Mouse (Mus musculus) MEL (cell line): ENCODE measurements around the gene Cflar. TPM values are rescaled to one million over a fixed set of nuclear protein-coding genes. Genes with fewer than 3 reads are reported as not detected.

ENCODE experiments used
- DNase-seq: peaks from one replicate; pipeline ENCODE4 v3.0.0; 2011; ENCODE audit warnings: low read depth, low spot score
- H3K27ac ChIP-seq: 2 replicates; pipeline ENCODE4 v1.5.1; 2012; ENCODE audit warnings: low read depth, mild to moderate bottlenecking, control low read depth, low read length, moderate library complexity; ENCODE audit not compliant: control insufficient read depth
- H3K27me3 ChIP-seq, 2 experiments: fragments of 150-350 bp in 1 of 2; sonication (generic) in 1 of 2; 2 replicates each; pipeline ENCODE4 v1.6.1; 2012; ENCODE audit warnings: low read length in 2 of 2, mild to moderate bottlenecking in 2 of 2, improper control_type of control experiment in 1 of 2, moderate library complexity in 1 of 2; ENCODE audit not compliant: insufficient read depth in 2 of 2, control insufficient read depth in 1 of 2
- H3K36me3 ChIP-seq, 2 experiments: 2 replicates each; pipeline ENCODE4 v1.6.1; 2012 to 2014; ENCODE audit warnings: low read length in 2 of 2, improper control_type of control experiment in 1 of 2, inconsistent platforms in 1 of 2, mild to moderate bottlenecking in 1 of 2; ENCODE audit not compliant: insufficient read depth in 2 of 2, control insufficient read depth in 1 of 2
- H3K4me1 ChIP-seq, 2 experiments: fragments of 150-350 bp in 1 of 2; sonication (generic) in 1 of 2; 2 replicates each; pipeline ENCODE4 v1.6.1; 2012; ENCODE audit warnings: low read length in 2 of 2, improper control_type of control experiment in 1 of 2, mild to moderate bottlenecking in 1 of 2; ENCODE audit not compliant: insufficient read depth in 2 of 2, control insufficient read depth in 1 of 2
- H3K4me3 ChIP-seq, 2 experiments: fragments of 150-350 bp in 1 of 2; sonication (generic) in 1 of 2; 2 replicates each; pipeline ENCODE4 v1.5.1; 2012; ENCODE audit warnings: low read depth in 2 of 2, low read length in 2 of 2, mild to moderate bottlenecking in 2 of 2, moderate library complexity in 2 of 2, control low read depth in 1 of 2, improper control_type of control experiment in 1 of 2; ENCODE audit not compliant: control insufficient read depth in 1 of 2, insufficient read depth in 1 of 2
- H3K79me2 ChIP-seq: 2 replicates; pipeline ENCODE4 v1.6.1; 2012; ENCODE audit warnings: mild to moderate bottlenecking, low read length, moderate library complexity; ENCODE audit not compliant: control insufficient read depth, poor library complexity, insufficient read depth
- H3K9ac ChIP-seq: 2 replicates; pipeline ENCODE4 v1.6.1; 2012; ENCODE audit warnings: low read depth, mild to moderate bottlenecking, control low read depth, low read length, moderate library complexity; ENCODE audit not compliant: control insufficient read depth, poor library complexity, severe bottlenecking
- H3K9me3 ChIP-seq: fragments of 150-350 bp; sonication (generic); replicated peaks from 2 replicates; pipeline ENCODE4 v1.6.1; 2012; ENCODE audit warnings: mild to moderate bottlenecking, low read length, improper control_type of control experiment, moderate library complexity; ENCODE audit not compliant: insufficient read depth
- BHLHE40 ChIP-seq: IDR thresholded peaks from 2 replicates; pipeline ENCODE4 v1.6.1; 2012; ENCODE audit warnings: low read depth, mild to moderate bottlenecking, inconsistent platforms, low read length, improper control_type of control experiment, borderline replicate concordance
- CHD2 ChIP-seq: IDR thresholded peaks from 2 replicates; pipeline ENCODE4 v1.6.1; 2011; ENCODE audit warnings: low read length, improper control_type of control experiment
- CTCF ChIP-seq, 3 experiments: IDR thresholded peaks in 2 of 3; conservative IDR thresholded peaks in 1 of 3; 2 replicates each; pipeline ENCODE4 v1.5.1; 2011 to 2012; ENCODE audit warnings: low read length in 3 of 3, low read depth in 2 of 3, mild to moderate bottlenecking in 2 of 3, improper control_type of control experiment in 1 of 3, inconsistent platforms in 1 of 3, mixed read lengths in 1 of 3, moderate library complexity in 1 of 3; ENCODE audit not compliant: control insufficient read depth in 1 of 3, insufficient read depth in 1 of 3, poor library complexity in 1 of 3, severe bottlenecking in 1 of 3
- E2F4 ChIP-seq: IDR thresholded peaks from 2 replicates; pipeline ENCODE4 v1.6.1; 2011; ENCODE audit warnings: low read depth, low read length, improper control_type of control experiment, borderline replicate concordance
- EP300 ChIP-seq, 2 experiments: IDR thresholded peaks; 2 replicates each; pipeline ENCODE4 v1.6.1; 2011; ENCODE audit warnings: improper control_type of control experiment in 2 of 2, low read length in 2 of 2, low read depth in 1 of 2, mild to moderate bottlenecking in 1 of 2
- ETS1 ChIP-seq: IDR thresholded peaks from 2 replicates; pipeline ENCODE4 v1.6.1; 2012; ENCODE audit warnings: low read depth, mild to moderate bottlenecking, inconsistent platforms, low read length, improper control_type of control experiment, moderate library complexity
- GABPA ChIP-seq: IDR thresholded peaks from 2 replicates; pipeline ENCODE4 v1.6.1; 2012; ENCODE audit warnings: low read depth, mild to moderate bottlenecking, inconsistent platforms, low read length, improper control_type of control experiment, moderate library complexity
- GATA1 ChIP-seq: IDR thresholded peaks from 2 replicates; pipeline ENCODE4 v1.6.1; 2011; ENCODE audit warnings: low read depth, low read length, improper control_type of control experiment
- HCFC1 ChIP-seq: IDR thresholded peaks from 2 replicates; pipeline ENCODE4 v1.6.1; 2012; ENCODE audit warnings: low read depth, mild to moderate bottlenecking, inconsistent platforms, low read length, improper control_type of control experiment, moderate library complexity
- MAFK ChIP-seq: IDR thresholded peaks from 2 replicates; pipeline ENCODE4 v1.6.1; 2011; ENCODE audit warnings: low read depth, mild to moderate bottlenecking, low read length, improper control_type of control experiment, borderline replicate concordance
- MAX ChIP-seq: IDR thresholded peaks from 2 replicates; pipeline ENCODE4 v1.6.1; 2011; ENCODE audit warnings: low read length, improper control_type of control experiment
- MAZ ChIP-seq: IDR thresholded peaks from 2 replicates; pipeline ENCODE4 v1.6.1; 2012; ENCODE audit warnings: low read depth, mild to moderate bottlenecking, inconsistent platforms, low read length, improper control_type of control experiment
- MEF2A ChIP-seq: IDR thresholded peaks from 2 replicates; pipeline ENCODE4 v1.6.1; 2014; ENCODE audit warnings: low read depth, mild to moderate bottlenecking, inconsistent platforms, low read length, improper control_type of control experiment; ENCODE audit not compliant: poor library complexity, insufficient replicate concordance, severe bottlenecking; ENCODE audit errors: extremely low read depth
- MXI1 ChIP-seq: IDR thresholded peaks from 2 replicates; pipeline ENCODE4 v1.6.1; 2011; ENCODE audit warnings: mild to moderate bottlenecking, low read depth, low read length, improper control_type of control experiment
- MYB ChIP-seq: IDR thresholded peaks from 2 replicates; pipeline ENCODE4 v1.6.1; 2011; ENCODE audit warnings: mild to moderate bottlenecking, low read depth, low read length, improper control_type of control experiment
- MYC ChIP-seq: IDR thresholded peaks from 2 replicates; pipeline ENCODE4 v1.6.1; 2011; ENCODE audit warnings: low read depth, mild to moderate bottlenecking, low read length, improper control_type of control experiment, moderate library complexity
- NELFE ChIP-seq: IDR thresholded peaks from 2 replicates; pipeline ENCODE4 v1.6.1; 2011; ENCODE audit warnings: low read depth, low read length, improper control_type of control experiment
- POLR2AphosphoS2 ChIP-seq: IDR thresholded peaks from 2 replicates; pipeline ENCODE4 v1.6.1; 2011; ENCODE audit warnings: low read length, improper control_type of control experiment
- POLR2AphosphoS5 ChIP-seq: IDR thresholded peaks from 2 replicates; pipeline ENCODE4 v1.6.1; 2012; ENCODE audit warnings: low read depth, borderline replicate concordance, mild to moderate bottlenecking, inconsistent platforms, low read length, moderate library complexity, mixed read lengths
- RAD21 ChIP-seq: IDR thresholded peaks from 2 replicates; pipeline ENCODE4 v1.6.1; 2011; ENCODE audit warnings: mild to moderate bottlenecking, low read depth, low read length, improper control_type of control experiment
- RCOR1 ChIP-seq: IDR thresholded peaks from 2 replicates; pipeline ENCODE4 v1.6.1; 2012; ENCODE audit warnings: low read depth, mild to moderate bottlenecking, inconsistent platforms, low read length, improper control_type of control experiment
- SIN3A ChIP-seq: IDR thresholded peaks from 2 replicates; pipeline ENCODE4 v1.6.1; 2012; ENCODE audit warnings: low read length, improper control_type of control experiment, inconsistent platforms
- SMC3 ChIP-seq: IDR thresholded peaks from 2 replicates; pipeline ENCODE4 v1.6.1; 2011; ENCODE audit warnings: low read depth, low read length, improper control_type of control experiment
- TBP ChIP-seq: IDR thresholded peaks from 2 replicates; pipeline ENCODE4 v1.8.0; 2011; ENCODE audit warnings: low read depth, low read length, improper control_type of control experiment
- TCF12 ChIP-seq: IDR thresholded peaks from 2 replicates; pipeline ENCODE4 v1.6.1; 2014; ENCODE audit warnings: low read depth, mild to moderate bottlenecking, inconsistent platforms, low read length, improper control_type of control experiment, moderate library complexity
- UBTF ChIP-seq: IDR thresholded peaks from 2 replicates; pipeline ENCODE4 v1.6.1; 2012; ENCODE audit warnings: low read depth, mild to moderate bottlenecking, inconsistent platforms, low read length, improper control_type of control experiment, moderate library complexity, borderline replicate concordance; ENCODE audit not compliant: insufficient read depth
- ZC3H11A ChIP-seq: IDR thresholded peaks from 2 replicates; pipeline ENCODE4 v1.6.1; 2012; ENCODE audit warnings: low read depth, mild to moderate bottlenecking, inconsistent platforms, low read length, improper control_type of control experiment
- ZKSCAN1 ChIP-seq: IDR thresholded peaks from 2 replicates; pipeline ENCODE4 v1.6.1; 2012; ENCODE audit warnings: low read depth, mild to moderate bottlenecking, inconsistent platforms, low read length, improper control_type of control experiment, moderate library complexity
- ZMIZ1 ChIP-seq: IDR thresholded peaks from 2 replicates; pipeline ENCODE4 v1.6.1; 2012; ENCODE audit warnings: low read depth, mild to moderate bottlenecking, inconsistent platforms, low read length, improper control_type of control experiment, moderate library complexity
- ZNF384 ChIP-seq: IDR thresholded peaks from 2 replicates; pipeline ENCODE4 v1.6.1; 2012; ENCODE audit warnings: low read depth, mild to moderate bottlenecking, inconsistent platforms, low read length, improper control_type of control experiment
- polyA plus RNA-seq, 2 experiments: library from polyadenylated mRNA; stranded (reverse) in 1 of 2; unstranded in 1 of 2; fragments of >175 nt in 1 of 2; fragments of >200 nt in 1 of 2; gene quantifications; 2 replicates each; pipeline versions ENCODE4 v1.2.1 to v1.2.4; 2012; ENCODE audit warnings: low replicate concordance in 2 of 2, low read depth in 1 of 2; ENCODE audit not compliant: insufficient read length in 2 of 2, insufficient read depth in 1 of 2, missing spikeins in 1 of 2
- total RNA-seq: library from RNA; depleted of rRNA; stranded (reverse); fragments of 300-350 nt; gene quantifications from 2 replicates; pipeline ENCODE4 v1.2.3, GENCODE M21; 2012

Cflar gene
- total and polyA plus RNA-seq, 3 experiments, result 13.1 to 13.2 TPM; not detected in 1

DNA sequence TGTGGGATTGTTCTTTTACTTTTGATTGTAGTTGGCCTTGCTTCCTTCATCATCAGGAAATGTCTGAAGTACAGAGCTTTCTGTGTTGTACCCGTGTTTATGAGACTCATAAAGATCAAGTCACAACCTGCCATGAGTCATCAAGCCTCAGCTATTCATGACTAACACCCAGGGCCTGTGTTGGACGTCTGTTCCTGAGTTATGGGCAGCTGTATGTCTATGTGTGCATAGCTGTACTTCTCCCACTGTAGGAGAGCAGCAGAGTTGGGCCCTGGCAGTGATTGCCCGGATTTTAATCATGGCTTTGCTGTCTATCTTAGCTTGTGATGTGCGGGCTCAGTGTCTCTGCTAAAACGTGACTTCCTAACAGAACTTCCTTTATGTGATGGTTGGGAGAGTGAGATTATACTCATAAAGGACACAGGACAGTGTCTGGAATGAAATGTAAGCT lies 31.3 kb downstream of the Cflar start:
- peaks cover 0 to 25% of the 10 kb centered on the region in 2 experiments; a peak in 2 of 4 replicates for H3K36me3 ChIP-seq
- H3K9ac ChIP-seq, result peak overlapping the region; percentile 56
- peak overlapping the region in 1 of 2 experiments; percentile 38; a peak in 2 of 4 replicates for H3K4me3 ChIP-seq
- peak; percentile 78 for DNase-seq
- peak overlapping the region; percentile 98 for H3K27ac ChIP-seq
- TF ChIP-seq BHLHE40 (peak; percentile 99), MXI1 (no peak), TCF12 (peak; percentile 58), HCFC1 (no peak), EP300 (IDR thresholded peaks at IDR 0.05; ENCODE audit: low read depth in 1 of 2, low read length in 2 of 2) (peak in 1 of 2 experiments; percentile 46; a peak in 1 of 4 replicates), ZC3H11A (no peak), RCOR1 (peak; percentile 94), GABPA (no peak), MAZ (no peak)
- H3K27me3 ChIP-seq, result no peaks in the 10 kb centered on the region
- no peaks in the 10 kb centered on the region for H3K79me2 ChIP-seq
- peaks cover 9 to 25% of the 10 kb centered on the region in 2 experiments for H3K4me1 ChIP-seq
- no peaks in the 10 kb centered on the region for H3K9me3 ChIP-seq

- Histone ChIP-seq H3K36me3 (peaks cover 0 to 25% of the 10 kb centered on the region in 2 experiments; a peak in 2 of 4 replicates), H3K4me3 (peak overlapping the region; percentile 8 to 38), H3K4me1 (peaks cover 9 to 25% of the 10 kb centered on the region in 2 experiments), H3K27me3 (no peaks in the 10 kb centered on the region), H3K9me3 (no peaks in the 10 kb centered on the region), H3K9ac (peak overlapping the region; percentile 68), H3K79me2 (no peaks in the 10 kb centered on the region), H3K27ac (peak overlapping the region; percentile 98)
- DNase-seq, result peak; percentile 95
- TF ChIP-seq NELFE (no peak), ZMIZ1 (no peak), MAX (0 out of 2 replicates have a peak, but pooled peaks have one; percentile 64), HCFC1 (peak; percentile 57; the same call in 1 of the 2 replicates), ZC3H11A (no peak), MYB (peak; percentile 93), MAZ (no peak), CHD2 (no peak), BHLHE40 (peak; percentile 84; the same call in 1 of the 2 replicates), SMC3 (no peak), SIN3A (peak; percentile 93), GABPA (no peak), POLR2AphosphoS5 (no peak), POLR2AphosphoS2 (peak; percentile 58; the same call in 1 of the 2 replicates), ZNF384 (peak; percentile 99), GATA1 (peak; percentile 96), EP300 (IDR thresholded peaks at IDR 0.05; ENCODE audit: low read depth in 1 of 2, low read length in 2 of 2) (peak; percentile 97), MYC (peak; percentile 89), TBP (peak; percentile 87), ZKSCAN1 (no peak), RAD21 (no peak), TCF12 (peak; percentile 90), RCOR1 (peak; percentile 67; the same call in 1 of the 2 replicates), MEF2A (no peak), ETS1 (peak; percentile 93), UBTF (no peak), CTCF (IDR thresholded peaks at IDR 0.05 in 2 of 3, conservative IDR thresholded peaks at IDR 0.05 in 1 of 3; ENCODE audit: control insufficient read depth in 1 of 3, insufficient read depth in 1 of 3, low read depth in 2 of 3, low read length in 3 of 3, poor library complexity in 1 of 3, severe bottlenecking in 1 of 3) (no peak), E2F4 (no peak), MAFK (no peak)
These were observed 31.9 kb downstream of the Cflar start for GRCm38 (mm10) chr1:58743252-58743651.
